Mouse (Mus musculus): ENCODE measurements at regions not wholly inside any gene's neighbourhood (a gene's known extent, or its start where the extent isn't known, plus 50 kb on each side); places are given as distances from the start of the nearest gene placed in this dataset.
A peak's percentile ranks its signal among the peaks of the same experiment; 100 is the strongest.

- DNase-seq (ENCODE audit: low read depth, low spot score) = peak; percentile 94
Observed at GRCm38 (mm10) chr12:54316980-54317471, 113.4 kb upstream of the Egln3 start.

- peak; percentile 79 for DNase-seq (ENCODE audit: low read depth, low spot score)
Observed at GRCm38 (mm10) chr12:54316066-54316567, 112.5 kb upstream of the Egln3 start.

GRCm38 (mm10) chr12:54314153-54314552 lies 110.5 kb upstream of the Egln3 start:
- peak; percentile 59 for DNase-seq (ENCODE audit: low read depth, low spot score)

GRCm38 (mm10) chr12:54313211-54313845 lies 109.7 kb upstream of the Egln3 start:
- peak; percentile 97 for DNase-seq (ENCODE audit: low read depth, low spot score)

GRCm38 (mm10) chr12:54312522-54313210 lies 109.0 kb upstream of the Egln3 start:
- DNase-seq (ENCODE audit: low read depth, low spot score) = no peak

- peak; percentile 76 for DNase-seq (ENCODE audit: low read depth, low spot score)
Observed at GRCm38 (mm10) chr12:54311896-54312521, 108.3 kb upstream of the Egln3 start.

GRCm38 (mm10) chr12:54309874-54310273 lies 106.2 kb upstream of the Egln3 start:
- DNase-seq (ENCODE audit: low read depth, low spot score) = no peak

GRCm38 (mm10) chr12:54309219-54309618 lies 105.6 kb upstream of the Egln3 start:
- no peak for DNase-seq (ENCODE audit: low read depth, low spot score)

- no peak for DNase-seq (ENCODE audit: low read depth, low spot score)
Observed at GRCm38 (mm10) chr12:54305135-54305630, 101.5 kb upstream of the Egln3 start.

GRCm38 (mm10) chr12:54303746-54304145 lies 100.1 kb upstream of the Egln3 start:
- DNase-seq (ENCODE audit: low read depth, low spot score) = no peak

- DNase-seq (ENCODE audit: low read depth, low spot score) = peak; percentile 78
Observed at GRCm38 (mm10) chr12:54299506-54299905, 95.8 kb upstream of the Egln3 start.

GRCm38 (mm10) chr12:54293248-54293647 lies 89.6 kb upstream of the Egln3 start:
- peak; percentile 90 for DNase-seq (ENCODE audit: low read depth, low spot score)

- no peak for DNase-seq (ENCODE audit: low read depth, low spot score)
Observed at GRCm38 (mm10) chr12:54290311-54290710, 86.7 kb upstream of the Egln3 start.

GRCm38 (mm10) chr12:54288747-54289146 lies 85.1 kb upstream of the Egln3 start:
- no peak for DNase-seq (ENCODE audit: low read depth, low spot score)

GRCm38 (mm10) chr12:54288041-54288502 lies 84.4 kb upstream of the Egln3 start:
- no peak for DNase-seq (ENCODE audit: low read depth, low spot score)

GRCm38 (mm10) chr12:54286911-54287819 lies 83.5 kb upstream of the Egln3 start:
- no peak for DNase-seq (ENCODE audit: low read depth, low spot score)

- no peak for DNase-seq (ENCODE audit: low read depth, low spot score)
Observed at GRCm38 (mm10) chr12:54283646-54284045, 80.0 kb upstream of the Egln3 start.

- no peak for DNase-seq (ENCODE audit: low read depth, low spot score)
Observed at GRCm38 (mm10) chr12:54283011-54283410, 79.4 kb upstream of the Egln3 start.

GRCm38 (mm10) chr12:54282281-54282921 lies 78.7 kb upstream of the Egln3 start:
- no peak for DNase-seq (ENCODE audit: low read depth, low spot score)

GRCm38 (mm10) chr12:54280457-54280856 lies 76.8 kb upstream of the Egln3 start:
- DNase-seq (ENCODE audit: low read depth, low spot score) = no peak

GRCm38 (mm10) chr12:54280001-54280400 lies 76.3 kb upstream of the Egln3 start:
- DNase-seq (ENCODE audit: low read depth, low spot score) = no peak
